Mouse (Mus musculus) forebrain, embryonic 12.5 days (tissue): ENCODE measurements at regions not wholly inside any gene's neighbourhood (a gene's known extent, or its start where the extent isn't known, plus 50 kb on each side); places are given as distances from the start of the nearest gene placed in this dataset.

Experiments used
- ATAC-seq: fragments of 200-750 bp; cut with Nextera tagmentation; 2 replicates; pipeline ENCODE4 v1.8.0; 2017; ENCODE audit warnings: moderate TSS enrichment; ENCODE audit not compliant: low FRiP score
- H3K27ac ChIP-seq: fragments of 300-500 bp; sonication (generic); 2 replicates; pipeline ENCODE4 v1.5.1; 2016; ENCODE audit warnings: mild to moderate bottlenecking
- H3K27me3 ChIP-seq: fragments of 300-500 bp; sonication (generic); 2 replicates; pipeline ENCODE4 v1.6.1; 2016; ENCODE audit warnings: mild to moderate bottlenecking
- H3K36me3 ChIP-seq: fragments of 300-500 bp; sonication (generic); replicated peaks from 2 replicates; pipeline ENCODE4 v1.6.1; 2016; ENCODE audit warnings: mild to moderate bottlenecking
- H3K4me1 ChIP-seq: fragments of 300-500 bp; sonication (generic); 2 replicates; pipeline ENCODE4 v1.6.1; 2016
- H3K4me2 ChIP-seq: fragments of 300-500 bp; sonication (generic); 2 replicates; pipeline ENCODE4 v1.6.1; 2016; ENCODE audit warnings: mild to moderate bottlenecking, moderate library complexity
- H3K4me3 ChIP-seq: fragments of 300-500 bp; sonication (generic); replicated peaks from 2 replicates; pipeline ENCODE4 v1.5.1; 2016; ENCODE audit warnings: mild to moderate bottlenecking
- H3K9ac ChIP-seq: fragments of 300-500 bp; sonication (generic); 2 replicates; pipeline ENCODE4 v1.6.1; 2016; ENCODE audit warnings: mild to moderate bottlenecking
- H3K9me3 ChIP-seq: fragments of 300-500 bp; sonication (generic); 2 replicates; pipeline ENCODE4 v1.6.1; 2016
- WGBS: fragments of 180-500 bp; shearing (Covaris S2); methylation state at CpG from one replicate; pipeline ENCODE4 v1.1.7; 2016; 5-methylcytosine and 5-hydroxymethylcytosine counted together

DNA sequence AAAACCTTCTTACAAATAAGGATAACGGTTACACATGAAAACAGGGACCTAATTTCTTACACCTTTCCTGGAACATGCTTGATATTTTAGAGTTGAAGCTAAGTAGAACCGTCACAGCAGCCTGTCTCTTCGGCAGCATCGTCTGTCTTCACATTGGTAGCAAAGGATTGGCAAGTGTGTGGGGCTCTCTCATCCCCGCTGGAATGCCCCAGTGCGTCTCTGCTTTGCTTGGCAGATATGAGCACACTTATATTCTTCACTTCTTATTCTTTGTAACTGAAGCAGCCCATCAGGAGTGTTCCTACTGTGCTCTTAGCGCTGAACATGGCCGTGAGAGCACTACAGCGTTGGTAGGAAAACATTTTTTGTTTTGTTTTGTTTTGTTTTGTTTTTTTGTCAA, 414.1 kb downstream of the Cd109 start:
- WGBS = 85% methylated on average over 9 of the region's 9 CpGs
- no peak overlapping the region for H3K9ac ChIP-seq

DNA sequence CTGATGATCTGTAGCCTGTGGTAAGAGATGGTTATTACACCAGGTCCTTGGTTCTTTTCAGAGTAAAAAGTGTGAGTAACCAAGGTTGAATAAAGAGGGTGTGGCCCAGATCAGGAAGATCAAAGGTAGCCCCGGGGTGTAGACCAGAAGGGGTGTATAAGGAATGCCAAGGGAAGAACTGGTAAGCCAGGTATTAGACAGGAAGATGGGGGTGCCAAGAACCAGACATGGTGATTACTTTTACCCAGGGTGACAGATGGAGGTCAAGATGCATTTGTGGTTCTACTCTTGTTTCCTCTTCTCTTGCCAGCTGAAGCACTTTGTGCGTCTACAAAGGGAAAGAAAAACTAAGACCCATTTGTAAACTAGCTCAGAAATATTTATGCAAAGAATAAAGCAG, 420.3 kb downstream of the Cd109 start:
- WGBS = 80% methylated on average over 2 of the region's 2 CpGs
- Histone ChIP-seq H3K27me3 (no peaks in the 10 kb centered on the region), H3K27ac (no peak overlapping the region), H3K36me3 (no peaks in the 10 kb centered on the region), H3K9me3 (no peaks in the 10 kb centered on the region), H3K4me3 (no peak overlapping the region), H3K9ac (no peak overlapping the region), H3K4me1 (no peaks in the 10 kb centered on the region), H3K4me2 (no peak overlapping the region)
- ATAC-seq = no peak

More for the DNA sequence above, 414.1 kb downstream of the Cd109 start:
- no peak for ATAC-seq
- Histone ChIP-seq H3K4me3 (no peak overlapping the region), H3K36me3 (no peaks in the 10 kb centered on the region), H3K9me3 (no peaks in the 10 kb centered on the region), H3K4me2 (no peak overlapping the region), H3K27ac (no peak overlapping the region), H3K27me3 (no peaks in the 10 kb centered on the region), H3K4me1 (no peaks in the 10 kb centered on the region)

DNA sequence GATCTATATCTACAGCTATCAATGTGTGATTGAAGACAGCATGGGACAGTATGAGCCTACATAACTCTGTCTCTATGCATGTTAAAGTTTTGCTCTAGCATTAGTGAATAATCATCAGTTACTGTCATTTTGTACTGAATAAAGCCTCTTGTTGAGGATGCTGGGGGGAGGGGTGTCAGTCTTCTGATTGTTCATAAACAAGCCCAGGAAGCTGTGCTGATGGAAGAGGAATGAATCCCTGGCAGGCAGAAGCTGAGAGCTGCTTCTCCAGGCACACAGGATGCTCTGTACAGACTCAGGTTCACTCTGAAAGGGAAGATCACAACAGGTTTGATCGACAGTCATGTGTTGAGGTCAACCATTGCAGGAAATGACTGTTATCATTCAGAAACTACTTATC, 421.7 kb downstream of the Cd109 start:
- Histone ChIP-seq H3K9me3 (no peaks in the 10 kb centered on the region), H3K9ac (no peak overlapping the region), H3K4me3 (no peak overlapping the region), H3K4me2 (no peak overlapping the region), H3K36me3 (no peaks in the 10 kb centered on the region), H3K27me3 (no peaks in the 10 kb centered on the region), H3K27ac (no peak overlapping the region), H3K4me1 (no peaks in the 10 kb centered on the region)
- no peak for ATAC-seq
- 92% methylated on average over 1 of the region's 1 CpGs for WGBS

DNA sequence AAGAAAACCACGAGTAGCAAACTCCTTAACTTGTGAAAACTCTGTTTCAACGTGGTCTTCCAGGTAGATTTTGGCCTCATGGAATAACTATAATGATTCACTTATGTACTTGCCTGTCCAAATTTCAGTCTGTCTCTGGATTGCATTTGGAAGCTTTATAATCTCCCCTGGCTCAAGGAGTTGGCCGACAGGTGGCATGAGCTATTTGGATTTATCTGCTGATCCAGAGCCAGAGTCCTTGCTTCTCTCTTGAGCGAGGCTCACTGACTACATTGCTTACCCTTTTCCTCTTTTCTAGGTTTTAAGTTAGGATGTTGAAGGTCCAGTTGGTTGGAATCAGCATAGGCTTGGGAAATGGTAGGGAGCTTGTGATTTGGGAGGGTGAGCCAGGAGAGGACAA, 423.6 kb downstream of the Cd109 start:
- H3K27ac ChIP-seq = no peak overlapping the region
- 81% methylated on average over 4 of the region's 4 CpGs for WGBS
- no peak for ATAC-seq

DNA sequence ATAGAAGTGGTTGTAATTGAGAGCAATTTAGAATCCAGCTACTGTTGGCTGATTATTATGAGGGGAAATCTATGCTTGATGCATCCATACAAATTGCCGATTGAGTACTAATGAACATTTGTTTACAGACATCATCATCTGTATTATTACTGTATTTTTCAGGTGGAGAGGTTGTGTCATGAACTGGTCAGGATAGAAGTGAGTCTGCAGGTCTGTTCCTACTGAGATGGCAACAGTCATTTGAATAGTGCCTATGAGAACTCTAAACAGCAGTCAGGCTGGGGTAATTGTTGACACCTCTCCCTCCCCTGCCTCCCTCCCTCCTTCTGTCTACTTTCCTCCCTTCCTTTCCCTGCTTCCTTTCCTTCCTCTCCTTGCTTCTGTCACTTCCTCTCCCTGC, 429.0 kb downstream of the Cd109 start:
- Histone ChIP-seq H3K4me1 (no peaks in the 10 kb centered on the region), H3K9me3 (no peaks in the 10 kb centered on the region), H3K4me2 (no peak overlapping the region), H3K4me3 (no peak overlapping the region), H3K9ac (no peak overlapping the region), H3K27ac (no peak overlapping the region), H3K27me3 (no peaks in the 10 kb centered on the region), H3K36me3 (no peaks in the 10 kb centered on the region)
- ATAC-seq = peak; percentile 11; the same call in 1 of the 2 replicates
- WGBS = 71% methylated on average over 1 of the region's 1 CpGs

More for the DNA sequence above, 423.6 kb downstream of the Cd109 start:
- Histone ChIP-seq H3K4me2 (no peak overlapping the region), H3K27me3 (no peaks in the 10 kb centered on the region), H3K4me1 (no peaks in the 10 kb centered on the region), H3K9ac (no peak overlapping the region), H3K9me3 (no peaks in the 10 kb centered on the region), H3K36me3 (no peaks in the 10 kb centered on the region), H3K4me3 (no peak overlapping the region)

DNA sequence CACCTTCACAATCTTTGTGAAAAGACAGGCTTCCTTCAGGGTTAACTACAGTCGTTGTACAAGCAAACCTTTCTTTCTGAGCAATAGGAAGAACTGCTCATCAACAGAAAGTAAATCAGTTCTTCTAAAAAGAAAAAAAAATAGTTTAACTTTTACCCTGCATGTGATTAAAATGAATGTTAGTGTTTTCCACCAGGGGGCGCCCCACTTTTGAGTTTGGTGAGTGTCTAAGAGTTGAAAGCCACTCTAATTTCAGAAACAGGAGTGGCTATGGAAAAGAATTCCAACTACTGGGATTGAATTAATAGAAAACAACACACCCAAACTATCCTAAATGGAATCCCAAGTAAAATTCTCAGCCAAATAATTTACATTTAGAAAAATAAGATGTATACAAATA, 430.0 kb downstream of the Cd109 start:
- WGBS = 4% methylated on average over 2 of the region's 2 CpGs
- Histone ChIP-seq H3K4me3 (no peak overlapping the region), H3K27ac (no peak overlapping the region), H3K4me1 (no peaks in the 10 kb centered on the region), H3K9ac (no peak overlapping the region), H3K36me3 (no peaks in the 10 kb centered on the region), H3K4me2 (no peak overlapping the region), H3K9me3 (no peaks in the 10 kb centered on the region), H3K27me3 (no peaks in the 10 kb centered on the region)
- ATAC-seq = no peak

DNA sequence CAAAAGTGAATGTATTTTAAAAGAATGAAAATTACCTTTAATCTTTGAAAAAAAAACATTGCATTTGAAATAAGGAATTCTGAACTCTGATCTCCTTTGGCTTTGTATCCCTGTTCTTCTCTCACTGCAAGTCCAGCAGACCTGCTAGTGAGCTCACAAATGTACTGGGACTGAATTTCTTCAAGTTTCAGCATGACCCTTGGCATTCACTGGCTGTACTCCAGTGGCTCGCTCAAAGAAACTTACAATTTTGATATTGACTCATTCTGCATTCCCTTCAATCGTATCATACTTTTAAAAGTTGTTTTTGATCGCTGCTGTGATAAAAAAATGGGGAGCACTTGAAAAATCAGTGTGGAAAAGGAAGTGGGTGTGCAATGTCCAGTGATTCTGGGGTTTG, 456.6 kb downstream of the Cd109 start:
- no peaks in the 10 kb centered on the region for H3K27me3 ChIP-seq
- WGBS = 84% methylated on average over 3 of the region's 3 CpGs
- no peak overlapping the region for H3K9ac ChIP-seq
- no peak for ATAC-seq
- no peaks in the 10 kb centered on the region for H3K36me3 ChIP-seq
- H3K9me3 ChIP-seq = no peaks in the 10 kb centered on the region
- H3K4me2 ChIP-seq = no peak overlapping the region
- no peak overlapping the region for H3K27ac ChIP-seq
- H3K4me3 ChIP-seq = no peak overlapping the region
- no peaks in the 10 kb centered on the region for H3K4me1 ChIP-seq

DNA sequence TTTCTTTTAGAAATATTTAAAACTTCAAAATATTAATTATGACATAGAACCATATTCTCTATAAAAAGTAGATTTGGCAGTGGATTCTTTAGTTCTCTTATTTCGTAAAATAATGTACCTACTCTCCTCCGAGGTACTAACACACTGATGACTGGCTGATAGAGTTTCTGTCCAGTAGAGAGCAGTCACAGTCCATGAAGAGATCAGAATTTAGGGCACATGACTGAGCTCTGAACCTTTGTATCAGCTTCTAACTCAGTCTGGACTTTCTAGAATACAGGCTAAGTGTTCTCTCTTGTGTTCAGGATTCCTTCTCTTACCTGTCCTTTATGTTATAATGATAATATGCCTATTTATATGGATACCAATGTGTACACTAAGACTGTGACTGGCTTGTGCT, 494.3 kb downstream of the Cd109 start:
- 80% methylated on average over 2 of the region's 2 CpGs for WGBS
- no peaks in the 10 kb centered on the region for H3K36me3 ChIP-seq

DNA sequence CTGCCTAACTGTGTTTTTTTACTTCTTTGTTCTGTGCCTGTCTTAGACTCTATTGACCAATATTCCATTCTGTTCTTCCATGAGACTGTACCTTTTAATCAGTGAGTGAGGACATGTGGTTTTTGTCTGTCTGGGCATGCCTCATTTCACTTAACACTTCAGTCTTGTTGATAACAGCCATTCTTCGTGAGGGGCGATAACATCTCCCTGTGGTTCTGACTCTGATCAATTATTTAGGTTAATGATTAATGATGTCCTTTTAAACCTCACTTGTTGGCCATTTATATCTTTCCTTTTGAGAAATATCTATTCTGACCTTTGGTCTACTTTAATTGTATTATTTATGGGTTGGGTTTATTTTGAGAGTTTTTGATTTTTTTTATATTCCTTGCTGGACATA, 496.0 kb downstream of the Cd109 start:
- H3K4me1 ChIP-seq = no peaks in the 10 kb centered on the region
- H3K9me3 ChIP-seq = no peaks in the 10 kb centered on the region
- no peak for ATAC-seq
- no peak overlapping the region for H3K4me3 ChIP-seq
- no peak overlapping the region for H3K9ac ChIP-seq
- no peaks in the 10 kb centered on the region for H3K27me3 ChIP-seq
- no peak overlapping the region for H3K4me2 ChIP-seq
- H3K27ac ChIP-seq = no peak overlapping the region
- no peaks in the 10 kb centered on the region for H3K36me3 ChIP-seq
- WGBS = 93% methylated on average over 2 of the region's 2 CpGs

More for the DNA sequence above, 494.3 kb downstream of the Cd109 start:
- Histone ChIP-seq H3K27ac (no peak overlapping the region), H3K9ac (no peak overlapping the region), H3K4me3 (no peak overlapping the region), H3K4me2 (no peak overlapping the region), H3K27me3 (no peaks in the 10 kb centered on the region), H3K4me1 (no peaks in the 10 kb centered on the region), H3K9me3 (no peaks in the 10 kb centered on the region)
- ATAC-seq = no peak

DNA sequence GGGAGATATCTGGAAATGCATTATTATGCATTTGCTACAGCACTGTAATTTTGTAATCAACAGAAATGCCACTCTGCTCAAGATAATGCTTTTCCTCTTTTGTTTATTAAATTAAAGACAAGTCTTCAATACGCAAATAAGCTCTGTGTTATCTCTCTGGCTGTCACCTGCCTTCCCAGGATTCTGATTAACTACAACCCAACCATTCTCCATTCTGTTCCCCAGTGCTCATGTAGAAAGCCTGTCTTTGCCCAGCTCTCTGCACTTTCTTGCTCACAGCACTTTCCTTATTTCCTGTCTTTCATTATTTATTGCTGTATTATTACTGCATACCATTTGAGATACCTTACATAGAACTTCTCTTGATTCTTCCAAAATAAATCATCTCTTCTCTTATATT, 525.6 kb downstream of the Cd109 start:
- H3K9me3 ChIP-seq = no peaks in the 10 kb centered on the region
- 79% methylated on average over 1 of the region's 1 CpGs for WGBS
- no peak overlapping the region for H3K27ac ChIP-seq
- H3K36me3 ChIP-seq = no peaks in the 10 kb centered on the region
- no peak for ATAC-seq
- no peaks in the 10 kb centered on the region for H3K4me1 ChIP-seq
- no peak overlapping the region for H3K4me3 ChIP-seq
- H3K9ac ChIP-seq = no peak overlapping the region
- H3K4me2 ChIP-seq = no peak overlapping the region
- no peaks in the 10 kb centered on the region for H3K27me3 ChIP-seq

DNA sequence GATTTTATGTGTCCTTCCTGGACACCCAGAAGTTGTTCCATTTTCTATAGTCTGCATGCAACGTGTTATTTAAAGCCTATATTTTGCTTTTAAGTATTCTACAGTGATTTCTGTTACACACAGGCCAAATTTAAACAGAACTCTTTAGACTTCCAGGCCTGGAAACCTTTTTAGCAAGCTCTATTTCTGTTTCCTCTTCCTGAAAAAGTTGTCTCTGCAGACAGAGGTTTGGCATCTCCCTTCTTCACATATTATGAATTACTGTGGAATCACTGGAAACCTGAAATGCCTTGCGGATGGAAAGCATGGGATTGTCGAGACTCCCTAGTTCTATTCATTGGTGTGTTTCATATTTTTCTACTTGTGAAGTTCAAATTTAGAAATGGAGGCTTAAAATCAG, 530.7 kb downstream of the Cd109 start:
- WGBS = 84% methylated on average over 3 of the region's 3 CpGs
- Histone ChIP-seq H3K4me3 (no peak overlapping the region), H3K27ac (no peak overlapping the region), H3K36me3 (no peaks in the 10 kb centered on the region), H3K9ac (no peak overlapping the region), H3K27me3 (no peaks in the 10 kb centered on the region), H3K9me3 (no peaks in the 10 kb centered on the region), H3K4me2 (no peak overlapping the region), H3K4me1 (no peaks in the 10 kb centered on the region)
- ATAC-seq = no peak

DNA sequence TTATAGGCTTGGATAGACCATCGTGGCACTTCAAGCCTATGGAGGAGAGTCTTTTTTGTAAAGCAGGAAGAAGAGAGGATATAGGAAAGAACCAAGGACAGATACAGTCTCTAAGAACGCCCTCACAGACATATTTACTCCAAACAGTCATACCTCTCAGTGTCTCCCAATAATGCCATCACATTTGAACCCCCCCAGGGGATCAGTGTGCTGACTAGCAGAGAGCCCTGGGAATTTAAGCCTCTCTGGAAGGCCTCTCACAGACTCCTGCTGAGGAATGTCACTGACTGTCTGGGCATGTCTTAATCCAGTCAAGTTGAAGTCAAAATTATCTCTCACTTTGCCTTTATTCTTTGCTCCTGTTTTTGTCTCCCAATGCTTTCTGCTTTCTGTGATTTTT, 550.2 kb downstream of the Cd109 start:
- Histone ChIP-seq H3K4me1 (no peaks in the 10 kb centered on the region), H3K4me2 (no peak overlapping the region), H3K27me3 (no peaks in the 10 kb centered on the region), H3K36me3 (no peaks in the 10 kb centered on the region), H3K27ac (no peak overlapping the region), H3K9me3 (no peaks in the 10 kb centered on the region), H3K4me3 (no peak overlapping the region), H3K9ac (no peak overlapping the region)
- ATAC-seq = no peak
- whole genome bisulfite sequencing = 67% methylated on average over 2 of the region's 2 CpGs

DNA sequence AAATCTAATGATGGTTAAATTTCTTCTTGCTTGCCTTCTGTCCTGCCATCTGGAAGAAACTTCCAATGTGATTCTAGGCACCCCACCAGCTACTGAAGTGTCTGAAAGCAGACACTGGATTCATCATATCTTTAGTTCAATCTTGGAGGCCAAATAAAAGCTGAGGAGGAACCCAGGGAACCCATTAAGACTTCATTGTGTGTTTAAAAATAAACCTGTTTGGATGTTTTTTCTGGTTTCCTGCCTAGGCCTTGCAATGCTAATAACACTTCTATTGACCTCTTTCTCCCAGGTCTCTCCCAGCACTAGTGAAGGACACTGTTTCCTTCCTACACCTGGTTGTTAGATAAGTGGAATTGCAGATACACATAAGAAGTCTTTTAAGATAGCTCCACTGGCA, 545.6 kb downstream of the Col12a1 start:
- no peaks in the 10 kb centered on the region for H3K4me1 ChIP-seq
- no peak overlapping the region for H3K4me3 ChIP-seq
- no peaks in the 10 kb centered on the region for H3K27me3 ChIP-seq
- H3K4me2 ChIP-seq = no peak overlapping the region
- no peak for ATAC-seq
- no peaks in the 10 kb centered on the region for H3K36me3 ChIP-seq
- H3K9me3 ChIP-seq = no peaks in the 10 kb centered on the region
- no peak overlapping the region for H3K9ac ChIP-seq
- no peak overlapping the region for H3K27ac ChIP-seq

DNA sequence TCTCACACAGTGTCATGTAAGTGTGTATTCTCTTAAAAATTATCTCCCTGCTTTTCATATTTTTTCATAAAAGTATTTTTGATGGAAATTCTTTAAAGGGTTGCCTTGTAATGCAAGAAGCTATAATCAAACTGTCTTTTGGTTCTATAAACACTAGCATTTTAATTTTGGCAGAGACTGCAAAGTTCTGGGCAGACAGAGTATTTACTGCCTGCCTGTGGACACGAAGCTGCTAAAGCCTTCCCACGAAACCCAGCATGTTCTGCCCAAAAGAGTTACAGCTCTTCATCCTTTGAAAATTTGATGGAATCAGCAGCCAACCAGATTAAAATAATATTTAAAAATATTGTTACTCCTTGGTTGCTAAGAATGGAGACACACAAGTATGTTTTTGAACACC, 538.7 kb downstream of the Col12a1 start:
- no peak overlapping the region for H3K9ac ChIP-seq
- H3K27ac ChIP-seq = no peak overlapping the region
- no peaks in the 10 kb centered on the region for H3K27me3 ChIP-seq
- no peak for ATAC-seq
- no peak overlapping the region for H3K4me2 ChIP-seq
- WGBS = 88% methylated on average over 2 of the region's 2 CpGs
- H3K4me3 ChIP-seq = no peak overlapping the region
- H3K9me3 ChIP-seq = no peaks in the 10 kb centered on the region
- no peaks in the 10 kb centered on the region for H3K36me3 ChIP-seq
- H3K4me1 ChIP-seq = no peaks in the 10 kb centered on the region
